Mouse (Mus musculus) G1E-ER4 (cell line): ENCODE data around the gene Baz2b. TPM values are rescaled to one million over a fixed set of nuclear protein-coding genes. Genes with fewer than 3 reads are reported as not detected.
A peak's percentile ranks its signal among the peaks of the same experiment; 100 is the strongest.

Experiments used
- GATA1 ChIP-seq: IDR thresholded peaks from one replicate; pipeline ENCODE4 v1.8.0; 2012; ENCODE audit warnings: low read length, inconsistent platforms
- polyA plus RNA-seq: library from polyadenylated mRNA; stranded (reverse); fragments of >175 nt; gene quantifications from 2 replicates; pipeline ENCODE4 v1.2.3, GENCODE M21; 2012

Baz2b gene
- polyA plus RNA-seq, 1 experiment: 16.4 TPM

DNA sequence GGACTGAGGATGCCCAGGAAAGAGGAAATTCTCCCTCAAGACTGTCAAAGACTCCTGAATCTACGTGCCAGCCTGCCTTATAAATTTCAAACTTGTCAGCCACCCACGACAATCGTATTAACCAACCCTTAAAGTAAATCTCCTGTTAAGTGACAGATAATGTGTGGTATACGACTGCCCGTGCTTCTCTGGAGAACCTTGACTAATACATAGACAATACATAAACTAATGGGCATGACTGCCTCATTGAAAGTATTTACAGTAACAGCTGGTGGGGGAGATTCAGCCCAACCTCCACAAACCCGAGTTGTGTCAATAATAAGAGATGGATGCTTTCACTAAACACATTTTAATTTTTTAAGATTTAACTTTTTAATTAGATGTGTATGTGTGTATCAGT is 3.8 kb downstream of the Baz2b start:
- TF ChIP-seq GATA1: no peak

DNA sequence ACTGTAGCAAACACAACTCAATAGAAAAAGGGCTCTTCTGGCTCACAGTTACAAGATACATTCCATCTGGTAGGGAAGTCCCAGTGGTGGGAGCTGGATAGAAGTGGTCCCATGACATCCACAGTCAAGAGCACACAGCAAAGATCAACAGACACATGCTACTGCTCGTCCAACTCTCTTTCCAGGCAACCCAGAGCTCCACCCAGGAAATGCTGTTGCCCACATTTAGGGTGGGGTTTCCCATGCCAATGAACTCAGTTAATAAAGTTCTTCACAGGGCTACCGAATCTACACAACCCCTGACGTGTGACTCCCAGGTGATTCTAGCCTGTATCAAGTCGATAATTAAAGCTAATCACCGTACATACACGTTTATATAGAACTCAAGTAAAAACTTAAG is 5.5 kb downstream of the Baz2b start:
- TF ChIP-seq GATA1: no peak

DNA sequence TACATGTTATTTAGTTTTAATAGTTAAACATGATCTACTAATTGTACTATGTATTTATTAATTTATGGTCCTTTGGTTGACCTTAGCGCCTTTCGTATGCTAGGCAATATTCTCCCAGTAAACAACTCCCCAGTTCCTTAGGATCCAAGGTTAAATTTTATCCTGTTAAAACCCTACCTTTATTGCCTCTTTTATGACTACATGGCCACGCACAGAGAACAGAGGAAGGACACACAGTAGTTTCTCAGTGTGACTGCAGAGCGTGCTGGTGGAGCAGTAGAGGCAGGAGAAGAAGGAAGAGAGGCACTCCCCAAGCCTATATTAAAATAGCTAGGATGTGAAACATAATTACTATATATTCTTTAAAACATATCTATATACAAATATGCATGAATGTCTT is 5.9 kb downstream of the Baz2b start:
- no peak for TF ChIP-seq GATA1

DNA sequence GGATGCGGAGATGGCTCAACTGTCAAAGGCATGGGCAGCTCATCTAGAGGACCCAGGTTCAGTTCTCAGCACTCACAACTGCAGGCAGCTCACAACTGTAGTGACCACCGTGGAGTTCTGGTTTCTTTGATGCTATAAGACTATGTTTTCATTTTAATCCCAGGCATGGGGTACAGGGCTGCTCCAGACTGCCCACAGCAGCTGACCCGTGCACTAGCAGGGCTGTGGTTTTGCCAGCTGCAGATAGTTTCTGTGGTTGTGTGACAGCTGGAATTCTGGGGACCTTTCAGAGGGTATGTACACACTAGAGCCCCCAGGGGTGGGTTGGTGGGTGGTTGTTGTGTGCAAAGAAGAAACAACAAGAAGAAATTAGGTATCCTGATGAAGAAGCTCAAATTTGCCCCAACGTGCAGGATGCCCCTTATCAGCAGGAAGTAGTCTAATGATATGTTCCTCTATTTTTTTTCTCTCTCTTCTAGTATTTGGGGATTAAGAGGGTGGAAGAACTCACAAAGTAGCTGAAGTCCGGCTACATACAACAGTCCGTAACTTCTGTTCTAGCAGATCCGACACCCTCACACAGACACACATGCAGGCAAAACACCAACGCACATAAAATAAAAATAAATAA is 6.6 kb downstream of the Baz2b start:
- TF ChIP-seq GATA1: no peak

DNA sequence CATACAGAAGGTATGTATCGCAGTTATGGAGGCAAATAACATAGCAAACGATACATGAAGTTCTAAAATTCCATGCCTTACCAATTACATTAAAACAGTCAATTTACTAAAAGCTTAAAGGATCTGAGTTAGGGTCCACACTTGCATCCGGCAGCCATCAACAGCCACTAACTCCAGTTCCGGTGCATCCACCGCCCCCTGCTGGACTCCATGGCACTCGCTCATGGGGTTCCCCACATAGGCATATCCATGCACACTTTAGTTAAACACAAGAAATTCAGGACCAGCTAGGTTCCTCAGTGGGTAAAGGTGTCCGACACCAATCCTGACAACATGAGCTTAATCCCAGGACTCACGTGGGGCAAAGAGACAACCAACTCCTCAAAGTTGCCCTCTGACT is 9.0 kb downstream of the Baz2b start:
- no peak for TF ChIP-seq GATA1

DNA sequence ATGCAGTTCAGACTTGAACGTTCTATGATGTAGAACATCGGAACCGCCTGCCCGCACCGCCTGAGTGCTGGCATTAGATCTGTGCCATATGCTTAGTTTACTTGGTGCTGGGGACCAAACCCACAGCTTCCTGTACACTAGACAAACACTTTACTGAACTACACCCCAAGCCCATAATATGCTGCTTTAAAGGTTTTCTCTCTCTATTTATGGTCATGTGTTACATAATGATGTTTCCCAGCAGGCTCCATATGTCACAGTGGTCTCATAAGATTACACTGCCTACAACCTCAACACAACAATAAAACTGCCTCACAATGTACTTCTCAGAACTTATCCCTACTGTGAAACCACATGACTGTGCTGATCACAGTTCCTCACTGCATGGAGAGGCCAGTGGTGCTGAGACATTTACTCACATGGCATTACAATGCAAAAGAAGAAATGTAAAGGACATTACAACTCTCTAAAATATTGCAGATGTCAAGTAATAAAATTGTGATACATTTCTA is 9.5 kb downstream of the Baz2b start:
- no peak for TF ChIP-seq GATA1

DNA sequence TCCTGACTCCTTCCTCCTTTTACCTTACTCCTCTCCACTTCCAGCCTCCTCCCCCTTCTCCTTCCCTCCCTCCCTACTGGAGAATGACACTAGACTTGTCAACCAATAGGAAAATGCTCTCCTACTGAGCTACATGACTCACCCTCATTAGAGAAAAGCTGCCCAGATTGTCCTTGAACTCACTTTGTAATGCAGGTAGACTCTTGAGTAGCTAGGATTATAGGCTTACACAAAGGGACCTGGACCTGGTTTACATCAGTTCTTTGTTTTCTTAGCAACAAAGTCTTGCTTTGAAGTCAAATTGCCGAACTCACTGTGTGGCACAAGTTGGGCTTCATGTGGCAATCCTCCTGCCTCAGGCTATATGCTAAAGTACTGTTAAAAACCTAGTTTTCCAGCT is 12.8 kb downstream of the Baz2b start:
- no peak for TF ChIP-seq GATA1

DNA sequence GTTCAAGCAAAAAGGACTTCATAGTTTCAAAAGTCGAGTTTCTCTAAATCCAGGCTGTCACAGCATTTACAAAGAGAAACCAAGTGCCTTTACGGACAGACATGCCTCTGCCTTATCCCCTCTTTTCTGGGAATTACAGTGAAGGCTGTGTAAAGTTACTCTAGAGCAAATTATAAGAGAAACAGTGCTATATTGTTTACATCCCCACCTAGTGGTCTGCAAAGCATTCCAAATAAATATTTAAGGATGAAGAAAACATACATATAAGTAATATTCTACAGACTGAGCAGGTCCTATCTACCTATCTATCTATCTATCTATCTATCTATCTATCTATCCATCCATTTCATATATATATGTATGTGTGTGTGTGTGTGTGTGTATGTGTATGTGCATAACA is 27.9 kb downstream of the Baz2b start:
- TF ChIP-seq GATA1: no peak

DNA sequence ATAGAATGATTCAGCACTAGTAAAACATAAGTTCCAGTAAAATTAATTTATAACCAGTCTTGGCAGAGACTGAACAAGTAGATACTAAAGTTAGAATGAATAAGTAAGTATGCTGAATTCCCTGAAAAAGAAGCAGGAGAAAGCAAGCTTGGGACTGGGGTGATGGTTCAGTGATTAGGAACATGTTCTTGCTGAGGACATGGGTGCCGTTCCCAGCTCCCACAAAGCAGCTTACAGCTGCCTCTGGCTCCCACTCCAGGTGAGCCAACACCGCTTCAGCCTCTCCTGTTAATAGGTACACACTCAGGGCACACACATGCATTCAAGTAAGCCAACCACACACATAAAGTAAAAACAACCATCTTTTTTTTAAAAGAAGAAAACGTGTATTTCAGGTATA is 32.1 kb downstream of the Baz2b start:
- no peak for TF ChIP-seq GATA1

DNA sequence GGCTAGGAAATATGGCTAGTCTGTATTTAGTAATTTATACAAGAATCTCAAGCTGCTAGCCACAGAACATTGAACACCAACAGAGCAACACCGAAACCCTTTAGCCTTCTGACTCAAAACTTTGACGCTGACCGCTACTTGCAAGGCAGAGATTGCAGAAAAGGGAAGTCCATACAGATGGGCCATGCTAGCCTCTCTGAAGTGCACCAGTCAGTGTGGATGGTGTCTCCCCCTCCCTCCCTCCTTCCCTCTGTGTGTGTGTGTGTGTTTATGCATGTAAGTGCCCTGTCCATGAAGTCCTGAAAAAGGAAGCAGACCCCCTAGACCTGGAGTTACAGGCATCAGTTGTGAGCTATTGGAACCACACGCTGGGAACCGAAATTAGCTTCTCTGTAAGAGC is 33.6 kb downstream of the Baz2b start:
- no peak for TF ChIP-seq GATA1

DNA sequence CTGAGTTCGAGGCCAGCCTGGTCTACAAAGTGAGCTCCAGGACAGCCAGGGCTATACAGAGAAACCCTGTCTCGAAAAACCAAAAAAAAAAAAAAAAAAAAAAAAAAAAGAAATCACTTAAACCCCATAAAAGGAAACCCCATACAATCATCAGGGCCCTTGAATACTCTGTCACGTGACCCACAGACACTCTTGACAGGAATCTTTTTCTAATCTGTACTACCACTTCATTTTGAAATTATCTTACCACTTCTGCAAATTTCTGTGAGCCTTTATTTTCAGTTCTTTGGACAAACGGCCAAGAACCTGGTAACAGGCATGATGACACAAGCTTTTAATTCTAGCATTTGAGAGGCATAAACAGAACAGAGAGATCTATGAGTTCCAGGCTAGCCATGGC is 34.6 kb downstream of the Baz2b start:
- no peak for TF ChIP-seq GATA1

DNA sequence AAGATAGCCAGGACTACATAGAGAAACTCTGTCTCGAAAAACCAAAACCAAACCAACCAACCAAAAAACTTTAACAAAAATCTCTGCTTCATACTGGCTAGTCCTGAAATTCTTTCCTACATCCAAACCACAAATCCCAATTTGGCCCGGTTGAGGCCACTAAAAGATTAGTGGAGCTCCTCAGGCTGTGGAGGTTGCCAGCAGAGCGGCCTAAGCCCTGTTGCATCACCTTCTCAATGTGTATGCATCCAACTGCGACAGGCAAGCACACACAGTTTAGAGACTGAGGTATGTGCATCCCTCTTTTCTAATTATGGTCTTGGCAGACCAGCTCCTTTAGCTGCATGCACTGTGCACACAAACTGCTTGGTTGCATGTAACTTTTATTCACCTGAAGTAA is 36.0 kb downstream of the Baz2b start:
- no peak for TF ChIP-seq GATA1

DNA sequence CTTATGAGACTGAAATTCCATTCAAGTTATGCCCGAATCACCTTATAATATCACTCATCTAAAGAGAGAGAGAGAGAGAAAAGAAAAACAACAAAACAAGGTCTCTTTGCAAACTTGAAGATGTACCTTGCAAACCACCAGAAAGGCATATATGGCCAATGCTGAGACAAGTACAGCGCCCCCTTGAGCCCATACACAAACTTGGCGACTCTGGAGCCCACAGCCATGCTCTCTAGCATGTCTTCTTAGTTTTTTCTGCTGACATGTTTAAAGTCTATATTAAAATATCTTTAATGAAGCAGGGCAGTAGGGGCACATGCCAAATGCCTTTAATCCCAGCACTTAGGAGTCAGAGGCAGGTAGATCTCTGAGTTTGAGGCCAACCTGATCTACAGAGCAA is 36.4 kb downstream of the Baz2b start:
- no peak for TF ChIP-seq GATA1

DNA sequence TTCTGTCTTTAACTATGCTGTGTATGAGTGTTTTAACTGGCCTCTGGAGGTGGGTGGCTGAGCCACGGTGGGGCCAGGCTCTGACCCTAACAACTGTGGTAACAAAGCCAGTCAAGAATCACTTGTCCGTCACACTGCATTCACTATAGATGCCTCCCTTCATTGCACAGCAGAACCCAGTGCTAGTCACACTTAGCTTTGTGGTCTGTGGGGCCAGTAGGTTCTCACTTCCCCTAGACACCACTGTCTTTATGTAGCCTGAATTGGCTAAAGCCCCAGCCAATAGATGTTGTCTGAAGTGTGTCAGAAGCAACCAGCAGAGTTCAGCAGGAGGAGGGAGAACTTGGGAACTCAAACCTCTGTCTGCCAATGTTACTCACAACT is 37.1 kb downstream of the Baz2b start:
- TF ChIP-seq GATA1: no peak

DNA sequence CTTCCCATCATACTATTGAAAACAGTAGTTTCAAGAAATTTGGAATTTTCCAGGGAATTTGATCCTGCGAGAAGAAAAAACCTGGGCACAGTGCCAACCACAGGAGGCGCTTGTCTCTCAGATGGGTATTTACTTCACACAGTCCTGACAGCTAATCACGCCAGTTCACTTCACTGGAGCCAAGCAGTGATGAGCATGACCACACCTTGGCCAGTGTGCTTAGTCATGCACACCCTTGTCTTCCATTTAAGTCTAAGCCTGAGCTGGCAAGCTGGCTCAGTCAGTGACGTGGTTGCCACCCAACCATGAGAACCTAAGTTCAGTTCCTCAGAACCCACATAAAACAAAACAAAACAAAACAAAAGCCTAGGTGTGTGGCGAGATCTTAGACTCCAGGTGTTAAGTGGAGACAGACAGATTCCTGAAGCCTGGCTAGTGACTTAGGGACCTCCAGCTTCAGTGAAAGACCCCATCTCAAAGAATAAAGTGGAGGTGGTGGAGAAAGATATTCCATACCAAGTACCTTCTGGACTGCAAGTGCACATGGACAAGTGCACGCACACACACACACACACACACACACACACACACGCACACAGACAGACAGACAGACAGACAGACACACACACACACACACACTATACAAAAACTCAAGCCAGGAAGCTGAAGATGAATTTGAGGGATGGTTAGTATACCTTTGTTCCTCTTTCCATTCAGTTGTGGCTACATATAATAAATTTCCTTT is 37.7 kb downstream of the Baz2b start:
- TF ChIP-seq GATA1: no peak

DNA sequence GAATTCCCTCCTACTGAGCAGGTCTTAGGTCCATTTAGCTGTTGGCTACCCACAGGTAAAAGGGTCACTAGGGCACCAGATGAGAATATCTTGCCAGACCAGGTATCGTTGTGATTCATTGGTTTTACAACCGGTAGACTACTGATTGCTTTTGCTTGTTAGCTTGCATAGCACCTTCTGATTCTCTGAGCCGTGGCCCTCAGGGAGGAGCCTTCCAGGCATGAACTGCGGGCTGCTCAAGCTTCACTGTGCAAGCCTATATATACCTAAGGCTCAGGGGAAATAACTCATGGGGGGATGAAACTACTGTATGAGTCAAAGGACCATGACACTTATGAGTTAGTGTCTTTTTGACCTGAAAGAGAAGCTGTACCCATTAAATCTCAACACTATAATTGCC is 42.8 kb downstream of the Baz2b start:
- no peak for TF ChIP-seq GATA1

DNA sequence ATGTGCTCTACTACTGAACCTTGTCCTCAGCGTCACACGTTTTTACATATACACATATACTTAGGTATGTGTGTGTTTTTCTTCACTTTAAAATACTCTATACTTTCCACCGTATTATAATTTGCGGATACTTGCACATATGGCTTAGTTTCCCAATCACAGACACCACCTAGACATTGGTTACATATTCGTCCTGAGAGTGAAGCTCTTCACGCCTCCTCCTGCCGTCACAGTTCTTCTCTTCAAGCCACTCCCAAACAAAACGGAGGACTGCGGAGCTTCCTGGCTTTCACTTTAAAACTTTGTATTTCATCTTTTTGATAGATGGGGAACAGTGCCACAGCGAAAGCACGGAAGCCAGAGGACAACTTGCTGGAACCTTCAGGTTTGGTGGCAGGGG is 44.0 kb downstream of the Baz2b start:
- no peak for TF ChIP-seq GATA1

DNA sequence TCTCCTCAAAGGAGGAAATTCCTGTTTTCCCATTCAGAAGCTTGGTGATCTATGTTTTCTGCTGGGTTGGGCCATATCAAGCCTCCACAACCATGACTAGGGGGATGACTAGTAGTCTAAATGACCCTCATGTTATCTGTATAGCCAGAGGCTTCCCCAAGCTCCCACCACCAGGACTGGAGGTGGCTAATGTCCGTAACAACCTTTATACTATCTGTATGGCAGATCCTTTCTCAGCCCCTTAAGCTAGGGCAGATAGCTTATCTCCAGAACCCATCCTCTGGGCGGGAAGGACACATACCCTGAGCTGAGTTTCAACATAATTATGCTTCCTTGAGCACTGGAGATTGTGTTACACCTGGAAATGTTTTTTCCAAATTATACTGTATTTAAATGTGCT is 45.9 kb downstream of the Baz2b start:
- TF ChIP-seq GATA1: peak; percentile 73

DNA sequence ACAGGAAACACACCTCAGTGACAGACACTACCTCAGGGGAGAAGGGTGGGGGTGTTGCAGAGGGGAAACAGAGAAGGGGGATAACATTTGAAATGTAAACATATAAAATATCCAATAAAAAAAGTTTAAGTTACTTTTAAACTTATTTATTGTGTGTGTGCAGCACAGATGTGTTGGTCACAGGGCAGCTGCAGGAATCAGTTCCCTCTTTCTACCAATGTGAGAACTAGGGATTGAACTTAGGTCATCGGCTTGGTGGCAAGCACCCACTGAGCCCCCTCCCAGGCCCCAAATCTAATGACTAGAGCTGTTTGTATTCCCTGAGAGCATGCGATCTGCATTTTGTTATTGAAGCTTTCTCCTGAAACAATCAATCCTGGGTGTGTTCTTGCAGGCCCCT is 57.2 kb downstream of the Baz2b start:
- TF ChIP-seq GATA1: no peak
